Mouse (Mus musculus) intestine, embryonic 14.5 days (tissue): ENCODE results near the gene Gm49368. TPM values are rescaled to one million over a fixed set of nuclear protein-coding genes. Genes with fewer than 3 reads are reported as not detected.
"Not testable (repeated sequence)": the region's sequence is repeated elsewhere in the genome, so short reads cannot be mapped to it uniquely, and the experiment has no call there.

Experiments used
- ATAC-seq: fragments of 200-750 bp; cut with Nextera tagmentation; replicated peaks from 2 replicates; pipeline ENCODE4 v1.8.0; 2017; ENCODE audit warnings: low read depth, moderate number of reproducible peaks, moderate TSS enrichment, moderate library complexity; ENCODE audit not compliant: low FRiP score, low TSS enrichment
- DNase-seq: peaks from one replicate; pipeline ENCODE4 v3.0.0-alpha.2; 2018; ENCODE audit warnings: low spot score
- H3K27ac ChIP-seq: fragments of 300-500 bp; sonication (generic); 2 replicates; pipeline ENCODE4 v1.5.1; 2014; ENCODE audit warnings: low read depth, mild to moderate bottlenecking, control low read depth
- H3K27me3 ChIP-seq: fragments of 300-500 bp; sonication (generic); replicated peaks from 2 replicates; pipeline ENCODE4 v1.6.1; 2014; ENCODE audit warnings: low read length, control low read depth; ENCODE audit not compliant: control insufficient read depth, insufficient read depth
- H3K36me3 ChIP-seq: fragments of 300-500 bp; sonication (generic); 2 replicates; pipeline ENCODE4 v1.6.1; 2014; ENCODE audit warnings: low read length, control low read depth; ENCODE audit not compliant: control insufficient read depth, insufficient read depth
- H3K4me1 ChIP-seq: fragments of 300-500 bp; sonication (generic); replicated peaks from 2 replicates; pipeline ENCODE4 v1.6.1; 2014; ENCODE audit warnings: low read length, control low read depth, mixed read lengths; ENCODE audit not compliant: control insufficient read depth, insufficient read depth
- H3K4me2 ChIP-seq: fragments of 300-500 bp; sonication (generic); 2 replicates; pipeline ENCODE4 v1.6.1; 2014; ENCODE audit warnings: low read length
- H3K4me3 ChIP-seq: fragments of 300-500 bp; sonication (generic); 2 replicates; pipeline ENCODE4 v1.5.1; 2014; ENCODE audit warnings: low read depth, low read length, control low read depth, mixed read lengths
- H3K9ac ChIP-seq: fragments of 300-500 bp; sonication (generic); 2 replicates; pipeline ENCODE4 v1.6.1; 2014; ENCODE audit warnings: mild to moderate bottlenecking, low read length
- H3K9me3 ChIP-seq: fragments of 300-500 bp; sonication (generic); 2 replicates; pipeline ENCODE4 v1.6.1; 2016; ENCODE audit warnings: low read length, control low read depth; ENCODE audit not compliant: control insufficient read depth
- WGBS: fragments of 180-500 bp; shearing (Covaris S2); extraction: QIAGEN DNeasy Blood & Tissue Kit; methylation state at CpG from one replicate; pipeline ENCODE4 v1.1.7; 2014; 5-methylcytosine and 5-hydroxymethylcytosine counted together
- polyA plus RNA-seq: library from polyadenylated mRNA; unstranded; fragments of >200 nt; fragmentation: Nextera tagmentation; extraction: Ambion mirVana; gene quantifications from 2 replicates; pipeline ENCODE4 v1.2.1, GENCODE M21; 2014

Gm49368 gene
- 0.04 TPM in 1 of 2 replicates, not detected in the other for polyA plus RNA-seq

DNA sequence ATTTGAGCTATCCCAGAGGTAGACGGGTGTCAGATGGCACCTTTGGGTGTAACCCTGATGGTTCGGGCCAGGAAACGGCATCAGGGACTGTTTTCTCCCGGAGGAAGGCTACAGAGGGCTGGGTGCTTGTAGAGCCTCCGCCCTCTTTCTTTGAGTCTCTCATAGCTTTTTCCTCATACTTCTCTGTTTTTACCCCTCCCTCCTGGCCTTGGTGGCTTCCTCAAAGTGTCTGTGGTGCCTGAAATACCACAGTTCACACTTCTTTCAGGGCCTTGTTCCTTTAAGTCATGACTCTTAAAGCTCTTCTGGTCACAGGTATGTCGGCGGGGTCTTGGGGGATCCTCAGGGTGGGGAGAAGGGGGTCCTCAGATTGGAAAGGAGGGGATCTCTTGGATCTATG is at the start of gene Gm49368, which contains the start of gene Itgam:
TSS of gene Gm49368 (plus strand) at position 228 of the 400 bp plus-strand sequence.
TSS of gene Itgam (plus strand) at position 185 of the 400 bp plus-strand sequence.
- no peaks in the 10 kb centered on the region for H3K9me3 ChIP-seq
- ATAC-seq (no peak), DNase-seq (no peak)
- H3K4me2 ChIP-seq = no peak within 1 kb of the TSS
- H3K27ac ChIP-seq = no peak within 1 kb of the TSS
- H3K9ac ChIP-seq = no peak within 1 kb of the TSS
- H3K27me3 ChIP-seq = no peaks in the 10 kb centered on the region
- no peak within 1 kb of the TSS for H3K4me3 ChIP-seq
- 90% methylated on average over 7 of the region's 7 CpGs for whole genome bisulfite sequencing
- H3K36me3 ChIP-seq = no peaks in the 10 kb centered on the region
- H3K4me1 ChIP-seq = no peaks in the 10 kb centered on the region

DNA sequence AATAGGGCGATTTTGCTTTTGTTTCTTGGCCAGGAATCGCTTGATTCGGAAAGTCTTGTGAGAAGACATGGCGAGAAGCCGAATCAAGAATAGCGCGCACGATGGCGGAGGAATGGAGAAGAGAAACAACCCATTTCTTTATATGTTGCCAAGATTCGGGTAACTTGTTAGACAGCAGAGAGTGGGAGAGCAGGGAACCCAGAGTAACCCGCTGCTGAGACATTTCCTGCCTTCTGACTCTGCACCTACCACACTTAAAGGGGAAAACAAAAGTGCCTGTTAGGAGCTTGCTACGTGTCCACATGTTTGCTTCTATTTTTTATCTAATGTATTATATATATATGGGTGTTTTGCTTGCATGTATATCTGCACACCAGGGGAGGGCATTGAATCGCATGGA is 49.4 kb upstream of the Gm49368 start:
- H3K9me3 ChIP-seq = no peaks in the 10 kb centered on the region
- H3K27me3 ChIP-seq = no peaks in the 10 kb centered on the region
- H3K4me2 ChIP-seq = no peak overlapping the region
- ATAC-seq = no peak
- no peak for DNase-seq
- H3K4me3 ChIP-seq = no peak overlapping the region
- no peak overlapping the region for H3K9ac ChIP-seq
- 92% methylated on average over 13 of the region's 13 CpGs for WGBS
- 0 out of 2 replicates have a peak, but pooled peaks cover 4% of the 10 kb centered on the region for H3K4me1 ChIP-seq
- no peak overlapping the region for H3K27ac ChIP-seq
- H3K36me3 ChIP-seq = no peaks in the 10 kb centered on the region

- WGBS = 61% methylated on average over 5 of the region's 5 CpGs
- ATAC-seq, H3K9me3 ChIP-seq, H3K27me3 ChIP-seq, H3K36me3 ChIP-seq, H3K27ac ChIP-seq, H3K4me3 ChIP-seq, H3K4me1 ChIP-seq, H3K9ac ChIP-seq, H3K4me2 ChIP-seq, DNase-seq: not testable (repeated sequence)
Observed at GRCm38 (mm10) chr7:128016134-128016533, 46.3 kb upstream of the Gm49368 start.

GRCm38 (mm10) chr7:128016650-128017049 is 45.8 kb upstream of the Gm49368 start:
- no peaks in the 10 kb centered on the region for H3K4me1 ChIP-seq
- no peak overlapping the region for H3K27ac ChIP-seq
- DNase-seq (no peak), ATAC-seq (no peak)
- H3K9me3 ChIP-seq = no peaks in the 10 kb centered on the region
- 81% methylated on average over 6 of the region's 6 CpGs for WGBS
- no peak overlapping the region for H3K4me2 ChIP-seq
- H3K27me3 ChIP-seq = no peaks in the 10 kb centered on the region
- no peaks in the 10 kb centered on the region for H3K36me3 ChIP-seq
- no peak overlapping the region for H3K9ac ChIP-seq
- H3K4me3 ChIP-seq = no peak overlapping the region

DNA sequence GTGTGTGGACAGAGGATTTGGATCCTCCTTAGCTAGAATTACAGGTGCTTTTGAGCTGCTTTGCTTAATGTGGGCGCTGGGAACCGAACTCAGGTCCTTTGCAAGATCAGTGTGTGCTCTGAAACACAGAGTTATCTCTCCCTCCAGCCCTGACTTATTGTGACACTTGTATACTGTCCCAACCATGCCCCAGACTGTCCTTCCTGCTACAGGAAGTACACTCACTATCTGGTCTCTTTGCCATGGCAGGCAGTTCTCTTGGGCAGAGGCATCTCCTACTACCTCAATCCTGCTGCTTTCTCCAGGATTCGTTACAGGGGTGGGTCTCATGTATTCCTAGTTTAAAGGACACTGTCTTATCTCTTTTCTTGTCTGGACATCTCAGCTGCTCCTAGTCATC is 44.2 kb upstream of the Gm49368 start:
- no peak for DNase-seq

DNA sequence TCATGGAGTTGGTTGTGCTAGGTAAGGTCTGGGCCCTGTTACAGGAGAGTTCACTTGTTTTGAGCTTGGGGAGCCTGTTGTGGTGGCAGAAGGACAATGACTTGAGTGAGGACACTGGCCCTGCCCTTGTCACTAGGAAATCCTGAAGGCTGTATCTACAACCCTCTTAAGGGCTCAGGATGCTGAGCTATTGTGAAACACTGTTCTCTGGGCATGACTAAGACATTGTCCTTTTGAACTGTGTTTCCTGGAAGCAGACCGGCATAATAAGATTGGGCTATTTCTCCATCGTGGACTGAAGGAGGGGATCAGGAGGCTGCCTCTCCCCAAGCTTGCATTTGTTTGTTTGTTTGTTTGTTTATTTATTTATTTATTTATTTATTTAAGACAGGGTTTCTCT is 43.3 kb upstream of the Gm49368 start:
- H3K27me3 ChIP-seq = no peaks in the 10 kb centered on the region
- WGBS = 85% methylated on average over 2 of the region's 2 CpGs
- H3K36me3 ChIP-seq = no peaks in the 10 kb centered on the region
- no peak overlapping the region for H3K9ac ChIP-seq
- DNase-seq (no peak), ATAC-seq (no peak)
- H3K27ac ChIP-seq = no peak overlapping the region
- H3K4me2 ChIP-seq = no peak overlapping the region
- no peaks in the 10 kb centered on the region for H3K9me3 ChIP-seq
- no peak overlapping the region for H3K4me3 ChIP-seq
- H3K4me1 ChIP-seq = no peaks in the 10 kb centered on the region

More for the DNA sequence above, 44.2 kb upstream of the Gm49368 start:
- no peaks in the 10 kb centered on the region for H3K27me3 ChIP-seq
- 93% methylated on average over 3 of the region's 3 CpGs for WGBS
- ATAC-seq = no peak
- H3K27ac ChIP-seq = no peak overlapping the region
- no peaks in the 10 kb centered on the region for H3K4me1 ChIP-seq
- no peak overlapping the region for H3K4me3 ChIP-seq
- H3K4me2 ChIP-seq = no peak overlapping the region
- H3K9ac ChIP-seq = no peak overlapping the region
- no peaks in the 10 kb centered on the region for H3K36me3 ChIP-seq
- no peaks in the 10 kb centered on the region for H3K9me3 ChIP-seq

- Histone ChIP-seq H3K27ac (no peak overlapping the region), H3K4me3 (no peak overlapping the region), H3K36me3 (no peaks in the 10 kb centered on the region), H3K27me3 (no peaks in the 10 kb centered on the region), H3K9ac (no peak overlapping the region), H3K4me1 (no peaks in the 10 kb centered on the region), H3K4me2 (no peak overlapping the region), H3K9me3 (no peaks in the 10 kb centered on the region)
- DNase-seq = no peak
- ATAC-seq = no peak
- WGBS = 65% methylated on average over 8 of the region's 8 CpGs
Observed at GRCm38 (mm10) chr7:128022974-128023373, 39.5 kb upstream of the Gm49368 start.

GRCm38 (mm10) chr7:128023565-128023964 is 38.9 kb upstream of the Gm49368 start:
- WGBS = 95% methylated on average over 4 of the region's 4 CpGs

GRCm38 (mm10) chr7:128024364-128024763 is 38.1 kb upstream of the Gm49368 start:
- no peaks in the 10 kb centered on the region for H3K27me3 ChIP-seq
- DNase-seq = no peak
- no peak overlapping the region for H3K9ac ChIP-seq
- no peak overlapping the region for H3K4me2 ChIP-seq
- no peak for ATAC-seq
- no peak overlapping the region for H3K27ac ChIP-seq
- H3K9me3 ChIP-seq = no peaks in the 10 kb centered on the region
- H3K4me1 ChIP-seq = no peaks in the 10 kb centered on the region
- H3K4me3 ChIP-seq = no peak overlapping the region
- no peaks in the 10 kb centered on the region for H3K36me3 ChIP-seq
- 80% methylated on average over 9 of the region's 9 CpGs for WGBS

More at GRCm38 (mm10) chr7:128023565-128023964, 38.9 kb upstream of the Gm49368 start:
- Histone ChIP-seq H3K4me1 (no peaks in the 10 kb centered on the region), H3K36me3 (no peaks in the 10 kb centered on the region), H3K27me3 (no peaks in the 10 kb centered on the region), H3K9ac (no peak overlapping the region), H3K4me2 (no peak overlapping the region), H3K4me3 (no peak overlapping the region), H3K9me3 (no peaks in the 10 kb centered on the region), H3K27ac (no peak overlapping the region)
- no peak for ATAC-seq
- no peak for DNase-seq
